Mouse (Mus musculus) spleen, adult 2 months (tissue): Measurements from ENCODE around the gene Vmn1r4.

Source experiments
- CTCF ChIP-seq: fragments of 200-500 bp; IDR thresholded peaks from 2 replicates; pipeline ENCODE4 v1.5.1; 2011; ENCODE audit warnings: mild to moderate bottlenecking, inconsistent platforms; ENCODE audit not compliant: insufficient read depth, insufficient read length, insufficient replicate concordance; ENCODE audit errors: extremely low read depth
- POLR2A ChIP-seq: fragments of 200-500 bp; IDR thresholded peaks from 2 replicates; pipeline ENCODE4 v1.6.1; 2011; ENCODE audit warnings: low read depth, low read length, inconsistent platforms

DNA sequence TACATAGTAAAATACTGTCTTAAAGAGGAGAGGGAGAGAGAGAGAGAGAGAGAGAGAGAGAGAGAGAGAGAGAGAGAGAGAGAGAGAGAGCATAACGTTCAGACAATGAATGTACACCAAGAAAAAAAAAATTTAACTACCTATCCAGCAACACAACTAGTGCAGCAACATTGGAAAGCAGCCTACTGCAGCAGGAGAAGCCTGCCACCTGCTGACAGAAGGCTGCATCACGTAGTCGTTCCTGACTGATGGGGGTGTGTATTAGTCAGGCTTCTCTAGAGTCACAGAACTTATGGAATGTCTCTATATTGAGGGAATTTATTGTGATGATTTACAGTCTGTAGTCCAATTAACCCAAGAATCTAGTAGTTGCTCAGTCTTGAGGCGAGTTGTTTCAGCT, 14.9 kb upstream of the Vmn1r4 start:
- peak; percentile 81; the same call in 1 of the 2 replicates for TF ChIP-seq CTCF
- no peak for TF ChIP-seq POLR2A
